Mouse (Mus musculus) stomach, embryonic 16.5 days (tissue): ENCODE measurements around the gene Ippk. TPM values are rescaled to one million over a fixed set of nuclear protein-coding genes. Genes with fewer than 3 reads are reported as not detected.
A peak's percentile ranks its signal among the peaks of the same experiment; 100 is the strongest.

Source experiments
- ATAC-seq: fragments of 200-750 bp; cut with Nextera tagmentation; 2 replicates; pipeline ENCODE4 v1.8.0; 2017; ENCODE audit warnings: moderate number of reproducible peaks, moderate TSS enrichment; ENCODE audit not compliant: insufficient read depth, low FRiP score
- H3K27ac ChIP-seq: fragments of 300-500 bp; sonication (generic); 2 replicates; pipeline ENCODE4 v1.5.1; 2014; ENCODE audit warnings: low read length
- H3K27me3 ChIP-seq: fragments of 300-500 bp; sonication (generic); 2 replicates; pipeline ENCODE4 v1.6.1; 2014; ENCODE audit warnings: low read length, control low read depth, mixed read lengths; ENCODE audit not compliant: control insufficient read depth, insufficient read depth
- H3K36me3 ChIP-seq: fragments of 300-500 bp; sonication (generic); 2 replicates; pipeline ENCODE4 v1.6.1; 2014; ENCODE audit warnings: low read length; ENCODE audit not compliant: control insufficient read depth, insufficient read depth
- H3K4me1 ChIP-seq: fragments of 300-500 bp; sonication (generic); 2 replicates; pipeline ENCODE4 v1.6.1; 2014; ENCODE audit warnings: low read length, control low read depth, mixed read lengths; ENCODE audit not compliant: control insufficient read depth, insufficient read depth
- H3K4me2 ChIP-seq: fragments of 300-500 bp; sonication (generic); 2 replicates; pipeline ENCODE4 v1.6.1; 2014; ENCODE audit warnings: low read depth, low read length, mixed read lengths
- H3K4me3 ChIP-seq: fragments of 300-500 bp; sonication (generic); replicated peaks from 2 replicates; pipeline ENCODE4 v1.5.1; 2014; ENCODE audit warnings: mild to moderate bottlenecking, low read length
- H3K9ac ChIP-seq: fragments of 300-500 bp; sonication (generic); 2 replicates; pipeline ENCODE4 v1.6.1; 2014; ENCODE audit warnings: low read length
- H3K9me3 ChIP-seq: fragments of 300-500 bp; sonication (generic); replicated peaks from 2 replicates; pipeline ENCODE4 v1.6.1; 2016; ENCODE audit warnings: low read length, control low read depth; ENCODE audit not compliant: control insufficient read depth
- WGBS: fragments of 180-500 bp; shearing (Covaris S2); extraction: QIAGEN DNeasy Blood & Tissue Kit; methylation state at CpG from one replicate; pipeline ENCODE4 v1.1.7; 2014; 5-methylcytosine and 5-hydroxymethylcytosine counted together
- polyA plus RNA-seq: library from polyadenylated mRNA; unstranded; fragments of >200 nt; fragmentation: Nextera tagmentation; extraction: Ambion mirVana; gene quantifications from 2 replicates; pipeline ENCODE4 v1.2.1, GENCODE M21; 2015

Ippk gene
- polyA plus RNA-seq, 1 experiment from 2014 or later = 20.0 TPM

- Histone ChIP-seq H3K27me3 (no peaks in the 10 kb centered on the region), H3K9me3 (no peaks in the 10 kb centered on the region)
Observed at GRCm38 (mm10) chr13:49407795-49408194, 13.3 kb upstream of the Ippk start.

GRCm38 (mm10) chr13:49421606-49421917 lies 513 bp downstream of the Ippk start:
- peak overlapping the region; percentile 90 for H3K9ac ChIP-seq
- no peaks in the 10 kb centered on the region for H3K27me3 ChIP-seq
- no peaks in the 10 kb centered on the region for H3K36me3 ChIP-seq
- 2% methylated on average over 15 of the region's 15 CpGs for WGBS
- H3K27ac ChIP-seq = peak overlapping the region; percentile 70
- peaks cover 11% of the 10 kb centered on the region for H3K4me1 ChIP-seq
- peak overlapping the region; percentile 95 for H3K4me2 ChIP-seq
- H3K9me3 ChIP-seq = no peaks in the 10 kb centered on the region
- ATAC-seq = peak; percentile 29
- H3K4me3 ChIP-seq = peak overlapping the region; percentile 93

More at GRCm38 (mm10) chr13:49407795-49408194, 13.3 kb upstream of the Ippk start:
- no peak overlapping the region for H3K4me2 ChIP-seq
- H3K4me1 ChIP-seq = no peaks in the 10 kb centered on the region
- H3K27ac ChIP-seq = no peak overlapping the region
- no peaks in the 10 kb centered on the region for H3K36me3 ChIP-seq
- no peak overlapping the region for H3K9ac ChIP-seq
- no peak for ATAC-seq
- no peak overlapping the region for H3K4me3 ChIP-seq

- 16% methylated on average over 4 of the region's 4 CpGs for WGBS
- ATAC-seq = no peak
- Histone ChIP-seq H3K27ac (peak overlapping the region; percentile 70; the same call in 1 of the 2 replicates), H3K4me2 (peak overlapping the region; percentile 95), H3K4me1 (peaks cover 11% of the 10 kb centered on the region), H3K9me3 (no peaks in the 10 kb centered on the region), H3K27me3 (no peaks in the 10 kb centered on the region), H3K36me3 (no peaks in the 10 kb centered on the region), H3K4me3 (peak overlapping the region; percentile 93), H3K9ac (peak overlapping the region; percentile 90)
Observed at GRCm38 (mm10) chr13:49421959-49422358, 910 bp downstream of the Ippk start.

GRCm38 (mm10) chr13:49426736-49427135 lies 5.7 kb downstream of the Ippk start:
- Histone ChIP-seq H3K4me1 (peaks cover 21% of the 10 kb centered on the region), H3K9me3 (no peaks in the 10 kb centered on the region), H3K27ac (no peak overlapping the region), H3K27me3 (no peaks in the 10 kb centered on the region), H3K4me2 (no peak overlapping the region), H3K9ac (no peak overlapping the region), H3K36me3 (no peaks in the 10 kb centered on the region), H3K4me3 (no peak overlapping the region)
- ATAC-seq = no peak
- WGBS = 83% methylated on average over 3 of the region's 3 CpGs

- H3K9me3 ChIP-seq = no peaks in the 10 kb centered on the region
- peaks cover 11% of the 10 kb centered on the region; the same call in 1 of the 2 replicates for H3K4me1 ChIP-seq
- no peak overlapping the region for H3K4me2 ChIP-seq
- no peak for ATAC-seq
- 86% methylated on average over 1 of the region's 1 CpGs for WGBS
- H3K27me3 ChIP-seq = no peaks in the 10 kb centered on the region
- no peak overlapping the region for H3K27ac ChIP-seq
- no peak overlapping the region for H3K9ac ChIP-seq
- H3K36me3 ChIP-seq = 0 out of 2 replicates have a peak, but pooled peaks cover 2% of the 10 kb centered on the region
- no peak overlapping the region for H3K4me3 ChIP-seq
Observed at GRCm38 (mm10) chr13:49428042-49428675, 7.1 kb downstream of the Ippk start.

- peaks cover 11% of the 10 kb centered on the region; the same call in 1 of the 2 replicates for H3K4me1 ChIP-seq
- no peak overlapping the region for H3K9ac ChIP-seq
- WGBS = 52% methylated on average over 4 of the region's 4 CpGs
- no peak overlapping the region for H3K27ac ChIP-seq
- no peak overlapping the region for H3K4me3 ChIP-seq
- H3K36me3 ChIP-seq = 0 out of 2 replicates have a peak, but pooled peaks cover 2% of the 10 kb centered on the region
- no peak for ATAC-seq
- no peaks in the 10 kb centered on the region for H3K9me3 ChIP-seq
- H3K4me2 ChIP-seq = no peak overlapping the region
- H3K27me3 ChIP-seq = no peaks in the 10 kb centered on the region
Observed at GRCm38 (mm10) chr13:49430529-49430928, 9.5 kb downstream of the Ippk start.

GRCm38 (mm10) chr13:49433268-49434029 lies 12.4 kb downstream of the Ippk start:
- H3K27ac ChIP-seq = no peak overlapping the region
- H3K4me1 ChIP-seq = peaks cover 5% of the 10 kb centered on the region; the same call in 1 of the 2 replicates
- no peak overlapping the region for H3K9ac ChIP-seq
- H3K36me3 ChIP-seq = 0 out of 2 replicates have a peak, but pooled peaks cover 6% of the 10 kb centered on the region
- WGBS = 89% methylated on average over 2 of the region's 2 CpGs
- no peak overlapping the region for H3K4me2 ChIP-seq
- H3K27me3 ChIP-seq = no peaks in the 10 kb centered on the region
- no peak overlapping the region for H3K4me3 ChIP-seq
- ATAC-seq = no peak
- no peaks in the 10 kb centered on the region for H3K9me3 ChIP-seq

GRCm38 (mm10) chr13:49435745-49436144 lies 14.7 kb downstream of the Ippk start:
- H3K9me3 ChIP-seq = no peaks in the 10 kb centered on the region
- WGBS = 87% methylated on average over 1 of the region's 1 CpGs
- no peak overlapping the region for H3K4me2 ChIP-seq
- no peak overlapping the region for H3K9ac ChIP-seq
- no peaks in the 10 kb centered on the region for H3K27me3 ChIP-seq
- no peak for ATAC-seq
- 0 out of 2 replicates have a peak, but pooled peaks cover 6% of the 10 kb centered on the region for H3K36me3 ChIP-seq
- peaks cover 5% of the 10 kb centered on the region; the same call in 1 of the 2 replicates for H3K4me1 ChIP-seq
- no peak overlapping the region for H3K4me3 ChIP-seq
- no peak overlapping the region for H3K27ac ChIP-seq

- no peaks in the 10 kb centered on the region for H3K9me3 ChIP-seq
- H3K4me3 ChIP-seq = no peak overlapping the region
- H3K4me1 ChIP-seq = peaks cover 4% of the 10 kb centered on the region; the same call in 1 of the 2 replicates
- H3K9ac ChIP-seq = no peak overlapping the region
- H3K27ac ChIP-seq = no peak overlapping the region
- no peak for ATAC-seq
- no peak overlapping the region for H3K4me2 ChIP-seq
- H3K27me3 ChIP-seq = no peaks in the 10 kb centered on the region
- H3K36me3 ChIP-seq = 0 out of 2 replicates have a peak, but pooled peaks cover 6% of the 10 kb centered on the region
- whole genome bisulfite sequencing = 69% methylated on average over 4 of the region's 4 CpGs
Observed at GRCm38 (mm10) chr13:49436170-49436569, 15.1 kb downstream of the Ippk start.
